Mouse (Mus musculus): Measurements from ENCODE around the gene Tha1.

GRCm38 (mm10) chr11:117864805-117865204, 8.5 kb downstream of the Tha1 start:
- TF ChIP-seq CTCF (IDR thresholded peaks at IDR 0.05; ENCODE audit: low read depth) (no peak), EP300 (IDR thresholded peaks at IDR 0.05; ENCODE audit: low read depth) (no peak)

All from liver, postnatal 0 days (tissue).